Mouse (Mus musculus): ENCODE measurements around the gene Fam214a.

Fam214a gene

DNA sequence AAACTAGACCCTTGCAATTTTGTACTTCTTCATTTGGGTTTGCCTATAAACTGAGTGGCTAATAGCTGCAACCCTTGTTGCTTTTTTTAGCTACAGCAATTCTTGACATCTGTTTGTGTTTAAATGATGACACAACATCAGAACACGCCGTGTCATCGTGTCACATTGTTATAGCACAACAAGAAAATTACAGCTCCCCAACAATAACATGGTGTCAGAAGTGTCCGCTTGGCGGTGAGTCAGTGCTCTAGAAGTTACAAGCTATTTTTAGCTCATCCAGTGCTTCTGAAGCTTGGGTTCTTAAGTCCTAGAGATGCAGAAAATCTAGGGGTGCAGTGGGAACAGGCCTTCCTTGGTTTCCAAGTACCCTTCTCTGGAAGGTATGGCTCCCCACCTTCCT is 578 bp upstream of the Fam214a start:
- no peak for DNase-seq

DNA sequence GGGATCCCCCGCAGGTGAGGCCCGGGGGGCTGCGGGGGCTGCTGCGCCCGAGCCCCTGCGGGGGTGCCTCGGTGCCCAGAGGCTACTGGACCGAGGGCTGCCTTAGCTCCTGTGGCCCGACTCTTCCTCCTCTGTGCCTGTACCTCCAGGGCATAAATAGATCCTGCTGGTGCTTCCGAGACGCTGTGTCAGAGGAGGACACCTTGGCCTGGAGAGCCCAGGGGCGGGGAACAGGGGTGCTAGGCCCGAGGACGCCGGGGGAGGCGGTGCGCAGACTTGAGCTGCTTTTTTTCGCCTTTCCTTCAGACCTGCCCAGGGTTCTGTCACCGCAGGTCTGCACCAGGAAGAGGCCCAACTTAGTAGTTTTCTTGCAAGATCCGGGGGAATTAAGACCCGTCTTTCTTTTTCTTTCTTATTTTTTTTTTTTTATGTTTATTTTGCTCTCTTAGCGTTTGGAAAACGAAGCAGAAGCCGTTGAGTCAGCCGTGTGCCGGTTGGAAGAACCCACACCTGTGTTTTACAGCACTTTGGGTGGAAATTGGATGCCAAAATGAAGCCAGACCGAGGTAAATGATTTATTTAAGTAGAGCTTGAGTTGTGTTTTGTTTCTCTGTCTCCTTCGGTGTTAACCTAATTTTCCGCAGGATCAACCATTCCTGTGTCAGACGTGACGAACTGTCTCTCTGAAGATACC is 728 bp downstream of the Fam214a start:
- DNase-seq: peak; percentile 68 to 74

DNA sequence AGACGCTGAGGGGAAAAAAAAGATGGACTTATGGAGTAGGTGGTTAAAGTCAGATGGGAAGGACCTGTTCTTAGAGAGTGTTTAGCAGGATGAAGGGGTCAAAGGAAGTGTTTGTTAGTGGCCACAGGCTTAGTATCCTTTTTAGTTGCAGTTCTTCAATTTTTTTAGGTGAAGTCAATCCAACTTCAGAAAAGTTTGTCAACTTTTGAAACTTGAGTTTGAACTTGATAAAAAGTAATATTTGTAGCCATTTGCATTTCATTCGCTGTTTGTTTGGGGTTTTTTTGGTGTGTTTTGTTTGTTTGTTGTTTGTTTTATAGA is 1.2 kb downstream of the Fam214a start:
- DNase-seq: no peak

DNA sequence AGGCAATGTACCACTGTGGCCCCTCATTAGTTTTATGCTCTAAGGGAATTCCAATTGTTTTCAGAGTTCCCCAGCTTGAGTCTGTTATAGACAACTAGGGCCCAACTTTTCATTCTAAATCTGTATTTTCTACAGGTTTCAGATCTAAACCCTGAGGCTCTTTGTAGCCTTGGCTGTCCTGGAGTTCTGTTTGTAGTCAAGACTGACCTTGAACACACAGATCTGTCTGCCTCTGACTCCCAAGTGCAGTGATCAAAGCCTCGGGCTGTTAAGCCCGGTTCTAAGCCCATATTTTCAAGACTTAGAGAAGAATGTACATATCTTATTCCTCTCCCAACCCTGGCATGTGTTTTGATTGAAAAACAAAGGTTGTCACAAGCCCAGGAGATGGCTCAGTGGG is 1.7 kb downstream of the Fam214a start:
- no peak for DNase-seq

DNA sequence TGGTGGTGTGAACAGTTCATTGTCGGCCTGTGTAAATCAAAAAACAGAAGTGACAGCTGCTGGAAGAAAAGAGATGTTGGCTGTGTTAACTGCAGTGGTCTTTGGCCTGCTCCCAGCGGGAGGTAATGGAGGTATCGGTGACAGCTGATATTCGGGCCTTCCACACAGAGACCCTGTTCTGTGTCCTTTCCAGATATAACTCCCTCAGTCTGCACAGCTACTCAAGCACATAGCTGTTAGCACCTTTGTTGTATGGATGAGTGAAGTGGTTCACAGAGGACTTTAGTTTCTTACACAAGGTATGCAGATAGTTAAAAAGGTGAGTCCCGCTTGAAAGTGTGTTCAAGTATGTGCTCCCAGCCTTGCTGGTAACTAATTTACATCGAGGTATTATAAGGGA is 7.9 kb downstream of the Fam214a start:
- no peak for DNase-seq

DNA sequence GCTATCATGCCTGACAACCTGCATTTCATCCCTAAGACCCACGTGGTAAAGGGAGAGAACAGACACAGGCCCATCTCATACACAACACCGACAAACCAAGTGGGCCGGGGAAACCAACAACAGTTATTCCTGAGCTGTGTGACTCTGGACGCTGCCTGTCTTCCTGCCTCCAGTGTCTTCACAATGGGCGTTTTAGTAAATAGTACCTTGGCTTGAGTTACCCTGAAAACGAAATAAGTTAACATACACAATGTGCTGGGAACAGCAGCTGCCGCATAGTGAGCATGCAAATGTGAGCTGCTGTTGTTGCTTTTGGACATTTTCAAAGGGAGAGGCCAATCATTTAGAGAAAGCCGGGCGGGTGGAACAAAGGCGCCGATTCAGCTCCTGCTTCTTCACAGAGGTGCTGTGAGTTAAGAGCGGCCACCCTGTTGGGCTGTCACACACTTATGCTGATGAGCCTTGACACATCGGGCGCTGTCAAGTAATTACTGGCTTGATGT is 8.4 kb downstream of the Fam214a start:
- no peak for DNase-seq

DNA sequence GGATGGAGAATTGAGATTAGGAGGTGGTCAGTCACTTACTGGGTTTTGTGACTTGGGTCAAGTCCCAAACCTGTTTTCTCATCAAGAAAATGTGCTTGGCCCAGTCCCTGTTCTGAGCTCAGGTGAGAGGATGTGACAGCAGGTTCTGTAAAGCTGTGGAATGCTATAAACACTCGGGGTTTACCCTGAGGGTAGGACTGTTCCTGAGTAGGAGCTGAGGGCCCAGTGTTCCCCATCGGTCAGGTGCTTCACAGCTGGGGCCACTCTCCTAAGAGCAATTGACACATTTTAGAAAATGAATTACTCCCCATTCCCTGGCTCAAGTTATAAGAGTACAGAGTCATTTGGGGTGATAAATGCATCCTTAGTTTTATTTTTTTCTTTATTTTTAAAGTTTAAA is 11.3 kb downstream of the Fam214a start:
- DNase-seq: no peak

DNA sequence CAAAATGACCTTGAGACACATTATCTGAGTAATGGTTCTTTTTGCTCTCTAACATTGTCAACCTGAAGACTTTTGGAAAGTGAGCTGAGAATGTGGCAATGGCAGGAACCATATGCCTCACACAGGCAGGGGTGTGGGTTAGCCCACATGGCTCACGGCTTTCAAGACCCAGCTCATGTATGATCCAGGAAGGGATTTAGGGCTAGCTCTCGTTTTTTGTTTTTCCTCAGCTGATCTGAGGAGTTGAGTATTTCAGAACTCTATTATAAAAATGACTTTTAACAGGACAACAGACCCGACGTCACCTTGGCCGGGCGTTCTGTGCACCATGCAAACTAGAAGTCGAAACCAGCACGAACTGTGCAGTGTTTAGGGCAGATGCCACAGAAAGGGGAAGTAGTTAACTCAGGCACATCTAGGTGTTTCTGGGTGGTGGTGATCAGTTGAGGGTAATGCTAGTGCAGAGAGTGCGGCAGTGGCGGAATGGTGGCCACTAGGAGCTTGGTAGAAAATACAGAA is 12.2 kb downstream of the Fam214a start:
- DNase-seq: no peak

DNA sequence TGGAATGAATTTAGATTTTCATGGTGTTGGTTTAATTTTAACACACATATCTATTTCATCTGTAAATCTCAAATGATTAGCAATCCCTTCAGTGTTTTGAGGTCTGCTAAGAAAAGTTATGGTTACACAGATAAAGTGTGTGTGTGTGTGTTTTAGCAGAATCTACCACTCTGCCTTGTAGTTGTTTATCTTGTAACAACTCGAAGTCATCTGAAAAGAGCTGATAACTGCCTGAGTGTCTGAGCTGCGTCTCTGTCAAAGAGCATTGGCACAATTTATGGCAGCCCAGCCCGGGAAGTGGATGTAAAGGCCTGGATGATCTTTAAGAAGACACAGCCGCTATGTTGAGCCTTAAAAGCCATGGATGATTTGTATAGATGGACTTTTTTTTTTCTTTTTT is 13.5 kb downstream of the Fam214a start:
- no peak for DNase-seq

DNA sequence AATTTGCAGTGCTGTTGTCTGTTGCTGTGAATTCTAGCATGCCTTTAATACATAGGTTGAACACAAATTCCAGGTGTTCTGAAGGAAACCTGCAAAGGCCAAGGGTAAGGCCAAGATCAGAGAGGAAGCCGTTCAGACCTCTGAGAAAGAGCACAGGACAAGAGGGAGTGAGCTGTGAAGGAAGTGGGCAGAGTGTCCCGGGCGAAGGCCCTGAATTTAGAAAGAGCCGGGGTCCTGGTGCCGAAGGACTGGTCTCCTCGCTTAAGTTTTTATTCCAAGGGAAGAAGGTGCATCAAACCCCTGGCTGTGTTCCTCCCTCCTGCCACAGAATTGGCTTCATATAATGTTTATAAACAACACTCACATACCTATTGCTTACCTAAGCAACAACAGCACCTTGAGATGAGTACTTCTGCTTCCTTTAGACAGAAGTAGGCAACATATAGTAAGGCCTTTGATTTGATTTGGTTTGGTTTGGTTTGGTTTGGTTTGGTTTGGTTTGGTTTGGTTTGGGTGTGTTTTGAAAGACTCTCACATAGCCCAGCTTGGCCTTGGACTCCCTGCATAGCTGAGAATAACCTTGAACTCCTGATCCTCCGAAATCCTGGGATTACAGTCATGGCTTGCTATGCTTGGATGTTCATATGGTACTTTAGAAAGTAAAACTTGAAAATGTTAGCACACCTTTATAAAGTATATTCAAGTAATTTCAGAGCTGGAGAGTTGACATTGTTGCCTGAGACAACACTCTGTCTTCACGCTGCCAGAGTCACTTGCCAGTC is 16.2 kb downstream of the Fam214a start:
- no peak for DNase-seq

DNA sequence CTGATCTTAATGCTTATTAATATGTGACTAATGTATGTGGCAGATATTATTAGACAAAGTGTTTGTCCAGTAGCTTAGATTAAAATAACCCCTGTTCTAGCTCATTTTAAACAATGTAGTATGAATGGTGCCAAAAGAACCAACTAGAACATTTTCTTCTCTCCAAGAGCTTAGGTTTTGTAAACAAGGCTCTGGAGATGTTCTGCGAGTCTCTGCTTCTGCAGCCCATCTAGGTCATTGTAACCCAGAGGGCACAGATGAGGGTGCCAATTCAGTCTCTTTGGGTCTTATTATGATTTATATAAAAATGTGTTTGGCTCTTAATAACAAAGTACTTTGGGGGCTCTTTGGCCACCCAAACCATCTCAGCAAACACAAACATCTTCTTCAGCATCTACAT is 17.9 kb downstream of the Fam214a start:
- DNase-seq: no peak

DNA sequence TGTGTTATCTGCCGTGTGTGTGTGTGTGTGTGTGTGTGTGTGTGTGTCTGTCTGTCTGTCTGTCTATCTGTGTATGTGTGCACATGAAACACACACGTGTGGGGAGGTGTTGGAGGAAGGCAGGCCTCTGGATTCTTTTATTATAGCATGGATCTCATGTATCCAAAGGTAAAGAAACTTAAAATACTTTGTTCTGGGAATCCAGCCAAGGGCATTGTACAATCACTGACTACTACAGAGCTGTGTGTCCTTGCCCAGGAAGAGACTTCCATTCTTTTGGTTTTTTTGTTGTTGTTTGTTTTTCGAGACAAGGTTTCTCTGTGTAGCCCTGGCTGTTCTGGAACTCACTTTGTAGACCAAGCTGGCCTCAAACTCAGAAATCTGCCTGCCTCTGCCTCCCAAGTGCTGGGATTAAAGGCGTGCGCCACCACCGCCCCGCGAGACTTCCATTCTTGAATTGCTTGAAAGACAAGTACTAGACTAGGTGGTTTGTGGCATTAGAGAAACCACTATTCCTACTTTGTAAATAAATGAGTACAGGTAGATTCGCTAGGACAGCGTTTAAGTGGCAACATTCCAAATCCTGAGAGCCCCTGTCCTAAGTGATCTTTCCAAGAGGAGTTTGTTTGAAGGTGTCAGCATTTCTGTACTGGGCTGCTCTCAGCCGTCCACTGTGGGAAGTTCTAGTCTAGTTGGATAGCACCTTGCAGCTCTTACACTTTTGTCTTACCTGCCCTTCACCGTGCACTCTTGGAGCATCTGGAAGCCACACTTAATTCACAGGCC is 18.7 kb downstream of the Fam214a start:
- no peak for DNase-seq

DNA sequence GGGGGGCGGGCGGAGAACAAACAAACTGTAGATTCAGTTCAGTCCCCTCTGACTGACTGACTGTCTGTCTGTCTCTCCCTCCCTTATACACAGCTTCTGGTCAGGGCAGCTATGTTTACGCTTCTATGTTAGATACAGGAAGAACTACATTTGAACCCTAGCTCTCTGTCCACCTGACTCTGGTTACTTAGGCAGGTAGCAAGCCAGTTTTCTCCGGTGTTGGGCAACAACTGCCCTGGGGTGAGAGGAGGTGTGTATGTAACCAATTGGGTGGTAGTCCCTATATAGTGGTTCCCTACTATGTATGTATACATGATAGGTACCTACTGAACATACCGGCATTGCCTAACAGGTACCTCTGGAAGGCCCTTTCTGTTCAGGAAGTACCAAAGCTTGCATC is 20.1 kb downstream of the Fam214a start:
- DNase-seq: no peak

DNA sequence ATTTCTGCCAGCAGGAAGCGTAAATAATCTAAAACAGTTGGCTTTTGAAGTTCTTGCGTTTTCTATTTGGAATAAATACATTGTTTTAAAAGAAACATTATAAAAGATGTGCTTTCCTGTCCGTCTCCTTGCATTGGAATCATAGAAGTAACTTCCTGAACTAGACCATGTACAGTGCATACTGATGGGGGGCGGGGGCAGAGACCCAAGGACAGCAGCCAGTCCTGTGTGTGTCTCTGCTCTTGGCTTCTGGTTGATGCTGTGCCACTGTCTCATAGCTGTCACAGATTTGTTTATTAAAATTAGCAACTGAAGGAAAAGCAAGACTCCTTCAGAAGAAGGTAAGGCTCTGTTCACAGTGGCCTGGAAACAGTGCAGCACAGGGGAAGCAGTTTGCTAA is 20.5 kb downstream of the Fam214a start:
- DNase-seq: no peak

DNA sequence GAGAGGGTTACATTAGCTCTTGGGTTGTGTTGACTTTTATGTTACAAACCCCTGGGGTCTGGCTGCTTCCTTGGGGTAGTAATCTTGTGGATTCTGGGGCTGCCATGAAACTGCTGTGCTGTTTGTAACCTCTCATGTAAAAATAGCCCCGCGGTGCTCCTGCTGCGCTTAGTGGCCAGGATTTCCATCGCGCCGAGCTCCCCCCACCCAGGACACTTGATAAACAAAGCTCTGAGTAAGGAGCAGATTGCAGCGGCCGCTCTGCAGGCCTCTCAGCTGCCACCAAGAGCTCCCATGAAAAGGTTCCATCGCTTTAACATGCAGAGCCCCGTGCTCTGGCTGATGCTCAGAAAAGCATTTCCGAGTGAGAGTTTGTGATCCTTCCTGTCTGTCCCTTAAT is 22.1 kb downstream of the Fam214a start:
- DNase-seq: no peak

DNA sequence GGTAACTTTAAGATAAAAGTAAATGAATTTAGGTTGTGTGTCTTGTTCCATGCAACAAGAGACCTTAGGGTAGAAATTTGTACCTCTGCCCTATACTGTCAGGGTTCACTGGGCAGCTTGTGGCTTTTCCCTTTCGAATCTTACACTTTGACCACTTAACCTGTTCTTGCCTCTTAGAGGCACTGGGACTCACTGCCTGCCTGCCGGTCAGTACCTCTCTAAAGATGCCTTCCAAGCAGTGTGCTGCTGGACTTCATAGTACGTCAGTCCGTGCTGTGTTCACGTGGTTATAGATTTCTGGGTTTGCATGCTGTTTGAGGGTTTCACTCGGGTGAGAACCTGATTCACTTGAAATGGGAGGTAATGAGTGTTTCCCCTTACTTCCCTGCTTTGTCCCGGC is 22.7 kb downstream of the Fam214a start:
- no peak for DNase-seq

DNA sequence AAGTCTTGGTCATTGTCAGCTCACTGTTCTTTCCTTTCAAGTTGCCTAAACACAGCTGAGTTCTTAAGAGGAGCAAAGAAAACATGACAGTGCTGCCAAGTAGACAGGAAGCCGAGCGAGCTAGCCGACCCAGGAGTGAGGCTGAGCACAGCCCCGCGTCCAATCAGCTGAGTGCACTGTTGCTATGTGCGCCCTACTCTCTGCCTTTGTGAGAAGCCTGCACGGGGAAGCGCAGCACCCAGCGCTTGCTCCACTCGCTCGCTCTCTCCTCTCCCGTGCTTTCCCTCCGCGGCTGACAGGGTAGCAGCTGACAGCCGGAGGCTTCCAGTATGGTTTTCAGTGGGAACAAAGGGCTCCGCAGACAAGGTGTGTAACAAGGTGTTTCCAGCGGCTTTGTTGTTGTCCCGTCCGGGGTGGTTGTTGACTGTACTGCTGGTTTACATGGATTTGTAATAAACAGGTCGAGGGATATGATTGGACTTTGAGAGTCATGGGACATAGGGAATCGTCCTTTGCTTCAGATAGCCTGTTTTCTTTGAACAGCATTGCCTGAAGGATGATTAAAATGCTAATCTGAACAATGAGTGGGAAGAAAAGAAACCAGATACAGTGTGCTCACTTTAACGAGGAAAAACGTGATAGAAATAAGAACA is 23.4 kb downstream of the Fam214a start:
- peak; percentile 89 to 90 for DNase-seq

DNA sequence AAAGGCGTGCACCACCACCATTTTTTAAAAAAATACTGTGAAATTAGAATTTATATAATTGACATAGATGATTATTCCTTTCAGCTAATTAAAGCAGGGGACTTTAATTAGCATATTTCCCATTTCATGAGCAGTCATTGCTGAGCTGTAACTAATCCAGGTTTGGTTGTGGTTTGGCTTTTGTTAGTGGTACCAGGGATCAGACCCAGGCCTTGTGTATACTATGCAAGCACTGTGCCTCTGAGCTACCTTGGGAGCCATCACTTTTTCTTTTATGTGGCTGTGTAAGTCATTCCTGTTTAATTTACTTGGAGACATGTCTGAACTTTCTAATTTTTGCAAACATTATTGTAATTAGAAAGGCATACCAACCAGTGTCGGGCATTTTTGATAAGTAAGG is 24.6 kb downstream of the Fam214a start:
- no peak for DNase-seq

DNA sequence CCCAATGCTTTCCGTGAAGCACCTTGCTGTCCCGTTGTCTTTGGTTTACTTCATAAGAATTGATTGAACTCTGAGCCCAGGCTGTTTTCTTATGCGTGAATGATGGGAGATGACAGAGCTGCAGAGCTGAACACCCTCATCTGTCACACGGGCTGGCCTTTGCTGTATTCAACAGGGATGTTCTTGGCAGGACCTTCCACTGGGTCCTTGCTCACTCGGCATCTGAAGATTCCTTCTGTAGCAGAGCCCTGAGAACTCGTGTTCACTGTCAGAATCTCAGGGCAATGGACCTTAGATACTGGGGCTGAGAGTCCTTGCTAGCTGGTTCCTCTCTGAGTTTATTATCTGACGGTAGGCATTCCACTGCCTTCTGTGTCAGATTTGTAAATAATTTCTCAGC is 25.3 kb downstream of the Fam214a start:
- DNase-seq: no peak

DNA sequence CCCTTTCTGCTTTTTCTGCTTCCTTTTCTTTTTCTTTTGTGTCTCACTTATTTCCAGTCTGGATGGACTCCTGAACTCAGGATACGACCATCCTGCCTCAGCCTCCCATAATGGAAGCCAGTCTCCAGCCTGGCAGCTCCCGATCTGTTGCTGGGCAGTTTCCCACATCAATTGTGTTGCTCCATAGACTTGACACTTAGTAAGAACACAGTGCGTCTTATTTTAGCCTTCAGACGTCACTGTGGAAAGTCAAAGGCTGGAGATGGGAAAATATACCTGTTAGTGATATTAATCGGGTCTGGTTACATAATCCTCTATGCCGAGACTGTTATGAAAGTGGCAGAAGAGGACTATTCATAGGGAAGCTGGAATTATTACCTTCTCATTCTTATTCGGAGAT is 26.2 kb downstream of the Fam214a start:
- DNase-seq: no peak

DNA sequence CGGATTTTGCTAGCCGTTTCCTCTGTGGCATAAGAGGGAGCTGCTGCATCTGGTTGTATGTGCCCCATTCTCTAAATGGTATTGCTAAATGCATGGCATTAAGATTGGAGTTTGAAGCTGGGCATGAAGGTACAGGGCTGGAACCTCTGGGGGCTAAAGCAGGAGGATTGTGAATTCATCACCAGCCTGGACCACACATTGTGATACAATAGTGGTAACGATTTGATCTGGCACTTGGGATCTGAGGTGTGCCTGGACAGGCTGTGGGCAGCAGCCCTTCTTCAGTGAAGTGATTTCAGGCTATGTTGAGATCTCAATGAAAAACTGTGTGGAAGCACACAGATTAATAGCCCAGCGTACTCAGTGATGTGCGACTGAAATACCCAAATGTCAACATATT is 26.7 kb downstream of the Fam214a start:
- no peak for DNase-seq

DNA sequence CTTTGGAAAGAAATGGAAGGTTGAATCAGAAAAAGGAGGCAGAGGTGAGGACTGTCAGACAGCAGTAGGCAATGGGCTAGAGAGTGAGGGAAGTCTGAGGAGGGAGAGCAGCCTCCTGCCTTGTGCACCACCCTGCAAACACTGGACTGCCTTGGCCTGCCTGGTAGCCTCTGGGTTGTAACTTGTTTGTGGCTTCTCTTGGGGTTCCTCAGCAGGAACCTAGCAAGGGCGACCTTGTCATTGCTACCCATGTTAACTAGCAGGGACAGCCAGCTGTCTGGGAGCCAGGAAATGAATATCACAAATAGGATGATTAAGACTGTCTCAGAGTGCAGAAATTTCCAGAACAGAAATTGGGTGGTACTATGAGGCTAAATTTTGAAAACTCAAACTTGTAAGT is 27.2 kb downstream of the Fam214a start:
- DNase-seq: no peak

DNA sequence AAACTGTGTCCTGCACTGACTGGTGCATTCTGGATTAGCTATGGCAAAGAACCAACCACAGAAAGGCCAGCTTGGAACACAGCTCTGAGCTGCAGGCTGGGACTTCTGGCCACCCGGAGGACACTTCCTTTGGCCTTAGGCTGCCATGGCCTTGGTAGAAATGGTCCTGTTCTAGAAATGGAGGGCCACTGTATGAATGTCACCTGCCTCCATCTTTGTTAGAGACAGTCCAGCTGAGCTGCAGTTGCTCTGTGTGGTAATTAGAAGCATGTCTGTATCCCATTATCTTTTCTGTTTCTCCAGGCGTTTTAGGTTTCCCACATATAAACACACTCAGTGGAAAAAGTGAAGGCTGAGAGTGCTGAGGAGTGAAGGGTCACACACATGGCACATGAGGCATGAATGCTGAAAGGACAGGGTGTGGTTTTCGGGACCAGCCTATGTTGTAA is 29.0 kb downstream of the Fam214a start:
- no peak for DNase-seq
